Mouse (Mus musculus) heart, embryonic 13.5 days (tissue): ENCODE data around the gene Zfp628. TPM values are rescaled to one million over a fixed set of nuclear protein-coding genes. Genes with fewer than 3 reads are reported as not detected.
"Not testable (repeated sequence)": the region's sequence is repeated elsewhere in the genome, so short reads cannot be mapped to it uniquely, and the experiment has no call there.

Experiments
- ATAC-seq: fragments of 200-750 bp; cut with Nextera tagmentation; 2 replicates; pipeline ENCODE4 v1.8.0; 2017; ENCODE audit warnings: moderate TSS enrichment; ENCODE audit not compliant: insufficient number of reproducible peaks, low FRiP score, low TSS enrichment; ENCODE audit errors: extremely low read depth
- H3K27ac ChIP-seq: fragments of 300-500 bp; sonication (generic); replicated peaks from 2 replicates; pipeline ENCODE4 v1.5.1; 2015; ENCODE audit warnings: moderate library complexity, mild to moderate bottlenecking, inconsistent platforms
- H3K27me3 ChIP-seq: fragments of 300-500 bp; sonication (generic); replicated peaks from 2 replicates; pipeline ENCODE4 v1.6.1; 2015; ENCODE audit warnings: mild to moderate bottlenecking, inconsistent platforms
- H3K36me3 ChIP-seq: fragments of 300-500 bp; sonication (generic); 2 replicates; pipeline ENCODE4 v1.6.1; 2015; ENCODE audit warnings: mild to moderate bottlenecking, inconsistent platforms
- H3K4me1 ChIP-seq: fragments of 300-500 bp; sonication (generic); 2 replicates; pipeline ENCODE4 v1.6.1; 2015; ENCODE audit warnings: inconsistent platforms
- H3K4me2 ChIP-seq: fragments of 300-500 bp; sonication (generic); 2 replicates; pipeline ENCODE4 v1.6.1; 2015; ENCODE audit warnings: inconsistent platforms, mild to moderate bottlenecking, moderate library complexity
- H3K4me3 ChIP-seq: fragments of 300-500 bp; sonication (generic); 2 replicates; pipeline ENCODE4 v1.5.1; 2015; ENCODE audit warnings: moderate library complexity, mild to moderate bottlenecking, inconsistent platforms
- H3K9ac ChIP-seq: fragments of 300-500 bp; sonication (generic); 2 replicates; pipeline ENCODE4 v1.6.1; 2015; ENCODE audit warnings: inconsistent platforms, mild to moderate bottlenecking, moderate library complexity
- H3K9me3 ChIP-seq: fragments of 300-500 bp; sonication (generic); 2 replicates; pipeline ENCODE4 v1.6.1; 2016; ENCODE audit warnings: inconsistent platforms
- WGBS: fragments of 180-500 bp; shearing (Covaris S2); methylation state at CpG from one replicate; pipeline ENCODE4 v1.1.7; 2015; ENCODE audit warnings: mixed read lengths; 5-methylcytosine and 5-hydroxymethylcytosine counted together
- polyA plus RNA-seq: library from polyadenylated mRNA; unstranded; fragments of >200 nt; fragmentation: Nextera tagmentation; extraction: Ambion mirVana; gene quantifications from 2 replicates; pipeline ENCODE4 v1.2.1, GENCODE M21; 2015

Zfp628 gene
- polyA plus RNA-seq: 2.4 and 2.9 TPM in 2 replicates

DNA sequence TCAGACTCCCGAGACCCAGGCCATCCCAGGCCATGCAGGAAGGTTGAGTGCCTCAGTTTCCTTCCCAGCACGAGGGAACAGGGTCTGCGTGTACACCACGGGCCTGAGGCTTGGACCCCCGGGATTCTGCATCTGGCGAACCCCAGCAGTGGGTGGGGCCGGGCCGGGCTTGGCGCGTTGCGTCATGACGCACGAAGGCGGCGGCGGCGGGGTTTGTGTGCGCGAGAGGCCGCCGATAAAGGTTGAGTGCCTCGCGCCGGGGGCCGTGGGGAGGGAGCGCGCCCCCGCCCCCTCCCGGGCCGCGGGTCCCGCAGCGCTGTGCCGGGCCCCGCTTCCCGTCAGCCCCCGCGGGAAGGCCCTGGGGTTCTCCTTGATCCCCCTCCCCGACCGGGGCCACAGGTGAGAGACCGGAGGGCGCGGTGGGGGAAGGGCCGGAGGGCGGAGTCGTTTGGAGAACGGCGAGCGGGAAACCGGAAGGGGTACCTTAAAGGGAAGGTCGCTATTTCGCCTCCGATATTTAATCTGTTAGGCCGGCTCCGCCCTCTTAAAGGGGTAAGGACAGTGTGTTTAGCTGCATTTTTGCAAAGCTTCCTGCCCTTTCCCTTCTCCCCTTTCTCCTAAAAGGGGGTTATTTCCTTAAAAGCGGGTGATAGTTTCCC is at the start of gene Zfp628:
Gene Zfp628, plus strand, starts transcription at position 211 of the 659 bp plus-strand sequence.
- Histone ChIP-seq H3K27me3 (no peaks in the 10 kb centered on the region), H3K4me2 (peak within 1 kb of the TSS; percentile 95), H3K9me3 (no peaks in the 10 kb centered on the region), H3K9ac (peak within 1 kb of the TSS; percentile 96), H3K4me1 (peaks cover 21% of the 10 kb centered on the region), H3K36me3 (peaks cover 30% of the 10 kb centered on the region), H3K27ac (peak within 1 kb of the TSS; percentile 95), H3K4me3 (peak within 1 kb of the TSS; percentile 78)
- ATAC-seq: peak; percentile 81
- 1% methylated on average over 53 of the region's 56 CpGs for WGBS

DNA sequence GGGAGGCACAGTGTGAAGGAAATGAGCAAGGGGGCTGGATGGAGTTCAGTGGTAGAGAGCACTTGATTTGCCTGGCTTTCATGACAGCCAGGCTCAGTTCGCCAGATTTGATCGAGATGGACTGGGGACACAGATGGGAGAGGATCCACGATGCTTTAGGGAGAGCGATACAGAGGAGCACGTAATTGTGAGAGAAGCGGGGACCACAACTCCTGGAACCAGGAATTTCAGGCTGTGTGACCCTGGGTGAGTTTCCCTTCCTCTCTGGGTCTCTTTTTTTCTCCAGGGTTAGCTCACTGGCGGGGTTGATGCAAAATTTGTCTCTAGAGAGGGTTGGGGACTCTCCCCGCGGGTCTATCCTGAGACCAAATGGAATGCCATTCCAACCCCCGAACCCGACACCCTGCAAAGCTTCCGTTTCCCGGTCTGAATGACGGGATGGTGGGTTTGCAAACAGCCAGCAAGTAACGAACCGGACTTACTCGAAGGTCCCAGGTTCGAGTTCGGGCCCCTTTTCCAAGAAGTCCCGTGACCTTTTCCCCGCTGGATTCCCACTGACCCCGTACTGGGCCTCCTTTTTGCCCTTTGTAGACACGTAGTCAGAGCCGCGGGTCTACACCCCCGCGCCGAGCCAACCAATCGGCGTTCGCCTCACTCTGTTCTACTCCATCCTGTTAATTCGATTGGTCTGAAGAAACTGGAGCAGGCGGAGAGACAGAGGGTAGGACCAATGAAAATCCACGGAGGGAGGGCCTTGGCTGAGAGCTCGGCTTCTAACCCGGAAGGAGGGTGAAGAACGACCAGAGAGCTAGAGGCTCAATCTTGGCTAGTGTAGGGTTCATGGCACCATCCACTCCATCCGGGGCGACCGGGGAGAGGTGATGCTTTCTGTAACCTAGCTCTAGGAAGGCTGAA is 49.2 kb upstream of the Zfp628 start:
- H3K36me3 ChIP-seq: no peaks in the 10 kb centered on the region
- H3K9ac ChIP-seq: peak overlapping the region; percentile 85
- peak overlapping the region; percentile 75 for H3K27ac ChIP-seq
- 4% methylated on average over 40 of the region's 40 CpGs for WGBS
- ATAC-seq: peak; percentile 100
- H3K27me3 ChIP-seq: no peaks in the 10 kb centered on the region
- peaks cover 30% of the 10 kb centered on the region for H3K4me1 ChIP-seq
- H3K4me3 ChIP-seq: peak overlapping the region; percentile 61
- H3K4me2 ChIP-seq: peak overlapping the region; percentile 72
- H3K9me3 ChIP-seq: 0 out of 2 replicates have a peak, but pooled peaks cover 6% of the 10 kb centered on the region

DNA sequence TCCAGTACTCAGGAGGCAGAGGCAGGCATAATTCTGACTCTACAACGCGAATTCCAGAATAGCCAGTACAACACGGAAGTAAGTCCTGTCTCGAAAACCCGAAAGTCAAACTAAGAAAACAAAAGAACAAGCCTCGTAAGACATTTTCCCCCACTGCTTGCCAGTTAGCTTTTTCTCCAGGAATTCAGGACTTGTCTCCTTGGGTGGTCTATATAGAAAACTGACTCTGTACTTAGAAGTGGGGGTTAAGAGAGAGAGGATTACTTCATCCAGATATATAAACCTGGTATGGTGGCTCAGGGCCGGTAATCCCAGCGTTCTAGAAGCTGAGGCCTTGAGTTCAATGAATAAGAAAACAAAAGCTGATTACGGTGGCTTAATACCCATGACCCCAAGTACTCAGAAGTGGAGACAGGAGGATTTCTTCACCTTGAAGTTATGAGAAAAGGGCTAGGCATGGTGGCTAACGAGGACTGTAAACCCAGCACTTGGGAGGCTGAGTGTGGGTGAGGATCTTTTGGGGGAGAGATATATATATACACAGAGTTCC is 48.3 kb upstream of the Zfp628 start:
- Histone ChIP-seq H3K9me3 (0 out of 2 replicates have a peak, but pooled peaks cover 6% of the 10 kb centered on the region), H3K27ac (peak overlapping the region; percentile 75), H3K4me2 (peak overlapping the region; percentile 72), H3K4me1 (peaks cover 30% of the 10 kb centered on the region), H3K27me3 (no peaks in the 10 kb centered on the region), H3K9ac (peak overlapping the region; percentile 85), H3K4me3 (peak overlapping the region; percentile 61), H3K36me3 (no peaks in the 10 kb centered on the region)
- ATAC-seq: no peak
- 43% methylated on average over 10 of the region's 10 CpGs for WGBS

DNA sequence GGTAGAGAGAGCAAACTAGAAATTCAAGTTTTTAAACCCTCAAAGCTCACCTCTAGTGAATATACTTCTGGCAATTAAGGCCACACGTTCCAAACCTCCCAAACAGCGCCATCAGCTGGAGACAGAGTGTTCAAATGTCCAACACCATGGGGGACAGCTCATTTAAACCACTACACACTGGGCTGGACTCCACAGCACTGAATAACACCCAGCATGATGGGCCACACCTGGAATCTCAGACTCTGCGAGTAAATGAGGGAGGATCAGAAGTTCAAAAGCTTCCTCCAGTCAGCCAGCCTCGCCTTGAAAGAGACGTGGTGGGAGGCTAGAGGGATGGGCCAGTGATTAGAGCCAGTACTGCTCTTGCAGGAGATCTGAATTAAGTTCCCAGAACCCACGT is 44.9 kb upstream of the Zfp628 start, which contains the start of gene Isoc2b:
Gene Isoc2b, minus strand, starts transcription at position 126 of the 400 bp plus-strand sequence.
- no peak within 1 kb of the TSS for H3K27ac ChIP-seq
- no peak within 1 kb of the TSS for H3K9ac ChIP-seq
- no peak for ATAC-seq
- no peak within 1 kb of the TSS for H3K4me2 ChIP-seq
- no peaks in the 10 kb centered on the region for H3K27me3 ChIP-seq
- no peaks in the 10 kb centered on the region for H3K36me3 ChIP-seq
- H3K4me3 ChIP-seq: no peak within 1 kb of the TSS
- WGBS: 51% methylated on average over 6 of the region's 6 CpGs
- peaks cover 20% of the 10 kb centered on the region for H3K4me1 ChIP-seq
- H3K9me3 ChIP-seq: 0 out of 2 replicates have a peak, but pooled peaks cover 3% of the 10 kb centered on the region

DNA sequence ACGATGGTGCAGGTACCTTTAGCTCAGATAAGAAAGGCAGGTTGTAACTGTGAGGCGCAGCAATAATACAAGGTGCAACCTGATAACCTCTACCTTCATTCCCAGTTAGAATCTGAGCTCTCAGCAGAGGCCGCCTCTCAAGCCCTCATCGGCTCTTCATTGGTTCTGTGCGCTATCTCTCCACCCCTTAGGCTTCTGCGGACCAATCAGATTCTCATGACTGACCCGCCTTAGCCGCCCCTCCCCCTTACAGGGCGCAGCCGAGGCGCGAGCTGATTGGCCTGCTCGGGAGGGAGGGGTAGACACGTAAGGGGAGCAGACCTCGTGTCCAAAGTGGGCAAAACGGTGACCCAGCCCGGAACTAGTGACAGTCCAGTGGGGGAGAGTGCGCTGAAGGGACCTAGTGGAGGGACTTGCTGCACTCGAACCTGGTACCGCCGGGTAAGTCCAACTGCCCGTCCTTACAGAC is 38.2 kb upstream of the Zfp628 start, which contains the start of gene Isoc2a:
Gene Isoc2a, plus strand, starts transcription at position 401 of the 469 bp plus-strand sequence.
- H3K9ac ChIP-seq: peak within 1 kb of the TSS; percentile 82
- peak within 1 kb of the TSS; percentile 69 for H3K4me3 ChIP-seq
- no peaks in the 10 kb centered on the region for H3K27me3 ChIP-seq
- 0 out of 2 replicates have a peak, but pooled peaks cover under 1% of the 10 kb centered on the region for H3K9me3 ChIP-seq
- under 1% methylated on average over 22 of the region's 22 CpGs for WGBS
- peak; percentile 98 for ATAC-seq
- peak within 1 kb of the TSS; percentile 53; the same call in 1 of the 2 replicates for H3K27ac ChIP-seq
- H3K4me2 ChIP-seq: peak within 1 kb of the TSS; percentile 94
- peaks cover 17% of the 10 kb centered on the region for H3K4me1 ChIP-seq
- H3K36me3 ChIP-seq: peaks cover under 1% of the 10 kb centered on the region; the same call in 1 of the 2 replicates

DNA sequence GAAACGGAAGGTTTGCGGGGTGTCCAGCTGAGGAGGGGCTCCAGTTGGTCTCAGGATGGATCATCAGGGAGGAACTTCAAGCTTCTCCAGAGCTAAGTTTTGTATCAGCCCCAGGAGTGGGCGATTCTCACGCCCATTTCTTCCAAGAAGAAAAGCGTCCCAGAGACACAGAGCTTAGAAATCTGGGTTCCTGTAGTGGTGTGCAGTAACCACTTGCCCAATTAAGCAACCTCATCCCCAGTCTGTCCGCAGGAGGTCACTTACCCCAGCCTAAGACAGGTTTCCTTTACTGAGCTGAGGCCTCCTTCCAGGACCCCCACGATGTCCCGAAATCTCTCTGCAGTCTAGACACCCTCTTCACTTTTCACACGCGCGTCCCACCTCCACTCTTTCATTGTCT is 37.8 kb upstream of the Zfp628 start:
- Histone ChIP-seq H3K9ac (peak overlapping the region; percentile 82), H3K4me2 (peak overlapping the region; percentile 94), H3K4me1 (peaks cover 17% of the 10 kb centered on the region), H3K27me3 (no peaks in the 10 kb centered on the region), H3K27ac (peak overlapping the region; percentile 53; the same call in 1 of the 2 replicates), H3K4me3 (peak overlapping the region; percentile 69), H3K9me3 (peaks cover 4% of the 10 kb centered on the region; the same call in 1 of the 2 replicates), H3K36me3 (peaks cover 5% of the 10 kb centered on the region; the same call in 1 of the 2 replicates)
- ATAC-seq: no peak
- 7% methylated on average over 11 of the region's 11 CpGs for WGBS

DNA sequence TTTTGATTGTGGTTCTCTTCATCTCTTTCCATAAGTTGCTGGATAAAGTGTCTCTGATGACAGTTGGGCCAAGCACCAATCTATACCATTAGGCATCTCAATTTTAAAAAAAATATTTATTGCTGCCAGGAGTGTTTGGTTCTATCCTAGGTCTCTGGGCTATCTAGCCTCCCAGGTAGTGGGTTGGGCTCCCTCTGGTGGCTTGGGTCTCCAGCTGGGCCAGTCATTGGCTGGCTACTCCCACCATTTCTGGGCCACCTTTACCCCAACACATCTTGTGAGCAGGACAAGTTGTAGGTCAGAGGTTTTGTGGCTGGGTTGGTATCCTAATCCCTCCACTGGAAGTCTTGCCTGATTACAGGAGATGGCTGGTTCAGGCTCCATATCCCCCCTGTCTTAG is 36.8 kb upstream of the Zfp628 start:
- peaks cover 6% of the 10 kb centered on the region; the same call in 1 of the 2 replicates for H3K36me3 ChIP-seq
- H3K9me3 ChIP-seq: peaks cover 8% of the 10 kb centered on the region; the same call in 1 of the 2 replicates
- peaks cover 17% of the 10 kb centered on the region for H3K4me1 ChIP-seq
- no peak overlapping the region; the same call in 1 of the 2 replicates for H3K4me2 ChIP-seq
- no peak overlapping the region for H3K27ac ChIP-seq
- no peaks in the 10 kb centered on the region for H3K27me3 ChIP-seq
- no peak for ATAC-seq
- no peak overlapping the region for H3K9ac ChIP-seq
- no peak overlapping the region for H3K4me3 ChIP-seq

DNA sequence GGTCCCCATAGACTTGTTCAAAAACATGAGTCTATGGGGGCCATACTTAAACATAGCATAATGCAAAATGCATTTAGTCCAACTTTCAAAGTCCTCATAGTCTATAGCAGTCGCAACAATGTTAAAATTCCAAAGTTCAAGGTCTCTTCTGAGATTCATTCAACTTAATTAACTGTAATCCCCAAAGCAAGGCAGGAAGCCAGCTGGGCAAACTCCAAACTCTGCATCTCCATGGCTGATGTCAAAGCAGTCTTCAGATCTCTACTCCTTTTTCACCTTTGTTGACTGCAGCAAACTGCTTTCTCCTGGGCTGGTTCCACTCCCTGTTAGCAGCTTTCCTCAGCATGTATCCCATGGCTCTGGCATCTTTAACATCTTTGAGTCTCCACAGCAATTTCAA is 36.0 kb upstream of the Zfp628 start:
- not testable (repeated sequence) for H3K27ac ChIP-seq, H3K4me3 ChIP-seq, H3K36me3 ChIP-seq, H3K4me2 ChIP-seq, ATAC-seq, H3K9ac ChIP-seq, H3K27me3 ChIP-seq, H3K9me3 ChIP-seq
- H3K4me1 ChIP-seq: peaks cover 17% of the 10 kb centered on the region
- WGBS: 74% methylated on average over 1 of the region's 1 CpGs

DNA sequence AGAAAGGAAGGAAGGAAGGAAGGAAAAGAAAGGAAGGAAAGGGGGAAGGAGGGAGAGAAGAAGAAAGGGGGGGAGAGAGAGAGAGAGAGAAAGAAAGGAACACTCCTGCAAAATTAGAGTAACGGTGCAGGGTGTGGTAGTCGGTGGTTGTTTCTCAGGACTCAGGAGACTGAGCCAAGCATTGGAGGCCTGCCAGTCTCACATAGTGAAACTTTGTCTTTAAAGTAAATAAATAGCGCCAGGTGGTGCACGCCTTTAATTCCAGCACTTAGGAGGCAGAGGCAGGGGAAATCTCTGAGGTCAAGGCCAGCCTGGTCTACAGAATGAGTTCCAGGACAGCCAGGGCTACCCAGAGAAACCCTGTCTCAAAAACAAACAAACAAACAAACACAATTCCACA is 28.3 kb upstream of the Zfp628 start:
- Histone ChIP-seq H3K4me2 (no peak overlapping the region), H3K27me3 (no peaks in the 10 kb centered on the region), H3K4me3 (no peak overlapping the region), H3K9me3 (peaks cover 8% of the 10 kb centered on the region; the same call in 1 of the 2 replicates), H3K4me1 (no peaks in the 10 kb centered on the region), H3K9ac (no peak overlapping the region), H3K27ac (no peak overlapping the region), H3K36me3 (peaks cover 6% of the 10 kb centered on the region)
- 64% methylated on average over 4 of the region's 4 CpGs for WGBS
- ATAC-seq: no peak

DNA sequence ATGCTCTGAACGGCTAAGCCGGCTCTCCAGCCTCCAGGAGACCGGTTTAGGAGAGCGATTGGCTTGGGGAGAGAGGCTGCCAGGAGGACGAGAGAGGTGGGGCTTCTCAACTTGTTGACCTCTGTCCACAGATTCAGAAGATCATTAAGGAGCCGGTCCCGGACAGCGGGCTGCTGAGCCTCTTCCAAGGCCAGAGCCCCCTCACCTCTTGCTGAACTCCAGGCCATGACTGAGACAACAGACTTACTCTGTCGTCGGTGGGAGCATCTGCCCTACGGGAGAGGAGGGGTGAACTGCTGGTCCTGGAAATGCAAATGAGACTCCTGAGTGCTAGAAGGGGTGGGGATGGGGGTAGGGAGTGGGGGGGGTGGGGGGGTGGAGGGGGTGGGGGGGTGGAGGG is 19.8 kb upstream of the Zfp628 start:
- Histone ChIP-seq H3K27me3 (peaks cover 5% of the 10 kb centered on the region; the same call in 1 of the 2 replicates), H3K9me3 (no peaks in the 10 kb centered on the region), H3K4me1 (peaks cover 11% of the 10 kb centered on the region), H3K4me3 (no peak overlapping the region), H3K9ac (no peak overlapping the region), H3K4me2 (no peak overlapping the region), H3K27ac (no peak overlapping the region), H3K36me3 (peaks cover 4% of the 10 kb centered on the region; the same call in 1 of the 2 replicates)
- ATAC-seq: no peak
- 46% methylated on average over 11 of the region's 11 CpGs for WGBS
